Mouse (Mus musculus) heart, embryonic 16.5 days (tissue): Measurements from ENCODE around the gene Olfr1340. TPM values are rescaled to one million over a fixed set of nuclear protein-coding genes. Genes with fewer than 3 reads are reported as not detected.

Experiments used
- ATAC-seq: fragments of 200-750 bp; cut with Nextera tagmentation; replicated peaks from 2 replicates; pipeline ENCODE4 v1.8.0; 2017; ENCODE audit warnings: moderate number of reproducible peaks; ENCODE audit not compliant: insufficient read depth, low FRiP score; ENCODE audit errors: extremely low read depth
- H3K27ac ChIP-seq: fragments of 300-500 bp; sonication (generic); 2 replicates; pipeline ENCODE4 v1.5.1; 2014; ENCODE audit warnings: mild to moderate bottlenecking, low read length, control low read depth, moderate library complexity
- H3K27me3 ChIP-seq: fragments of 300-500 bp; sonication (generic); 2 replicates; pipeline ENCODE4 v1.6.1; 2014; ENCODE audit warnings: low read length, mixed read lengths; ENCODE audit not compliant: control insufficient read depth, insufficient read depth
- H3K36me3 ChIP-seq: fragments of 300-500 bp; sonication (generic); 2 replicates; pipeline ENCODE4 v1.6.1; 2014; ENCODE audit not compliant: control insufficient read depth, insufficient read depth
- H3K4me1 ChIP-seq: fragments of 300-500 bp; sonication (generic); 2 replicates; pipeline ENCODE4 v1.6.1; 2014; ENCODE audit warnings: low read length, mixed read lengths; ENCODE audit not compliant: control insufficient read depth, insufficient read depth
- H3K4me2 ChIP-seq: fragments of 300-500 bp; sonication (generic); 2 replicates; pipeline ENCODE4 v1.6.1; 2014; ENCODE audit warnings: low read depth, mild to moderate bottlenecking, control low read depth, low read length
- H3K4me3 ChIP-seq: fragments of 300-500 bp; sonication (generic); 2 replicates; pipeline ENCODE4 v1.5.1; 2014; ENCODE audit warnings: mild to moderate bottlenecking, control low read depth, low read length
- H3K9ac ChIP-seq: fragments of 300-500 bp; sonication (generic); 2 replicates; pipeline ENCODE4 v1.6.1; 2014; ENCODE audit warnings: low read length, control low read depth
- H3K9me3 ChIP-seq: fragments of 300-500 bp; sonication (generic); replicated peaks from 2 replicates; pipeline ENCODE4 v1.6.1; 2016; ENCODE audit warnings: low read length; ENCODE audit not compliant: control insufficient read depth
- WGBS: fragments of 180-500 bp; shearing (Covaris S2); extraction: QIAGEN DNeasy Blood & Tissue Kit; methylation state at CpG from one replicate; pipeline ENCODE4 v1.1.7; 2014; 5-methylcytosine and 5-hydroxymethylcytosine counted together
- polyA plus RNA-seq: library from polyadenylated mRNA; unstranded; fragments of >200 nt; fragmentation: Nextera tagmentation; extraction: Ambion mirVana; gene quantifications from 2 replicates; pipeline ENCODE4 v1.2.1, GENCODE M21; 2015

Gene Olfr1340
- not detected in 2 replicates for polyA plus RNA-seq

- Histone ChIP-seq H3K4me1 (no peaks in the 10 kb centered on the region), H3K4me3 (no peak within 1 kb of the TSS), H3K9ac (no peak within 1 kb of the TSS), H3K27me3 (no peaks in the 10 kb centered on the region), H3K36me3 (no peaks in the 10 kb centered on the region), H3K4me2 (no peak within 1 kb of the TSS), H3K27ac (no peak within 1 kb of the TSS), H3K9me3 (no peaks in the 10 kb centered on the region)
- ATAC-seq = no peak
Measured at GRCm38 (mm10) chr4:118719838-118720237, at the start of gene Olfr1340. Gene Olfr1340 (plus strand): TSS chr4:118720138.

- Histone ChIP-seq H3K4me3 (no peak overlapping the region), H3K27ac (no peak overlapping the region), H3K27me3 (no peaks in the 10 kb centered on the region), H3K4me2 (no peak overlapping the region), H3K36me3 (no peaks in the 10 kb centered on the region), H3K9ac (no peak overlapping the region), H3K9me3 (no peaks in the 10 kb centered on the region), H3K4me1 (no peaks in the 10 kb centered on the region)
- ATAC-seq = no peak
- 6% methylated on average over 2 of the region's 2 CpGs for WGBS
Measured at GRCm38 (mm10) chr4:118687086-118687485, 32.9 kb upstream of the Olfr1340 start.

GRCm38 (mm10) chr4:118692412-118692973, 27.4 kb upstream of the Olfr1340 start, which contains the start of gene Olfr1342:
Gene Olfr1342 (minus strand): TSS chr4:118692756.
- ATAC-seq = no peak
- 52% methylated on average over 12 of the region's 12 CpGs for WGBS
- H3K27ac ChIP-seq = no peak within 1 kb of the TSS
- no peaks in the 10 kb centered on the region for H3K36me3 ChIP-seq
- H3K27me3 ChIP-seq = no peaks in the 10 kb centered on the region
- no peak within 1 kb of the TSS for H3K9ac ChIP-seq
- no peaks in the 10 kb centered on the region for H3K9me3 ChIP-seq
- no peak within 1 kb of the TSS for H3K4me2 ChIP-seq
- H3K4me1 ChIP-seq = no peaks in the 10 kb centered on the region
- H3K4me3 ChIP-seq = no peak within 1 kb of the TSS

GRCm38 (mm10) chr4:118693812-118694211, 26.1 kb upstream of the Olfr1340 start:
- Histone ChIP-seq H3K27ac (no peak overlapping the region), H3K36me3 (no peaks in the 10 kb centered on the region), H3K4me1 (no peaks in the 10 kb centered on the region), H3K27me3 (no peaks in the 10 kb centered on the region), H3K9me3 (no peaks in the 10 kb centered on the region), H3K4me3 (no peak overlapping the region), H3K9ac (no peak overlapping the region), H3K4me2 (no peak overlapping the region)
- WGBS = 52% methylated on average over 2 of the region's 2 CpGs
- no peak for ATAC-seq

GRCm38 (mm10) chr4:118703223-118703622, 16.7 kb upstream of the Olfr1340 start, which contains the start of gene Olfr1341:
Gene Olfr1341 (plus strand): TSS chr4:118703523.
- H3K9me3 ChIP-seq = no peaks in the 10 kb centered on the region
- no peak within 1 kb of the TSS for H3K4me2 ChIP-seq
- no peak within 1 kb of the TSS for H3K4me3 ChIP-seq
- H3K9ac ChIP-seq = no peak within 1 kb of the TSS
- H3K4me1 ChIP-seq = no peaks in the 10 kb centered on the region
- ATAC-seq = no peak
- H3K27me3 ChIP-seq = no peaks in the 10 kb centered on the region
- no peaks in the 10 kb centered on the region for H3K36me3 ChIP-seq
- WGBS = 65% methylated on average over 3 of the region's 3 CpGs
- no peak within 1 kb of the TSS for H3K27ac ChIP-seq

GRCm38 (mm10) chr4:118708086-118708485, 11.9 kb upstream of the Olfr1340 start:
- Histone ChIP-seq H3K4me2 (no peak overlapping the region), H3K36me3 (no peaks in the 10 kb centered on the region), H3K9ac (no peak overlapping the region), H3K4me1 (no peaks in the 10 kb centered on the region), H3K27me3 (no peaks in the 10 kb centered on the region), H3K27ac (no peak overlapping the region), H3K9me3 (no peaks in the 10 kb centered on the region), H3K4me3 (no peak overlapping the region)
- ATAC-seq = no peak
- WGBS = 74% methylated on average over 5 of the region's 5 CpGs

DNA sequence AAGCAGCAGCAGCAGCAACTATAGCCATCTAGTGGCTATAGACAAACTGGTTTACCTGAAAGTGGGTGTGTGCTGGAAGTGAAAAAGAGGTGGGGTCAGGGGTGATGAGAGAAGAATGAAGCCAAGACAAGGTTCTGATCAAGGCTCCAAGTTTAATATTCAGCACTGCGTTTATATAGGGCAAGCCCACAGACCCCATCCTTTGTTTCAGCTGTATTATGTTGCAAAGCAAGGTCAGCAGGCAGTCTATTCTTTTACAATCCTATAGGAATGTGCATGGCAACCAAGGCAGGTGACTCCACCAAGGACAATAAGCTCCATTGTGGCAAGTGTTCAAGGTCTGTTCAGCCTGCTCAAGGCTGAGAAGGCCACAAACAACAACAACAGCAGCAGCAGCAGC, 8.3 kb upstream of the Olfr1340 start:
- no peak overlapping the region for H3K9ac ChIP-seq
- no peaks in the 10 kb centered on the region for H3K27me3 ChIP-seq
- H3K4me3 ChIP-seq = no peak overlapping the region
- no peaks in the 10 kb centered on the region for H3K4me1 ChIP-seq
- 56% methylated on average over 1 of the region's 1 CpGs for WGBS
- no peaks in the 10 kb centered on the region for H3K9me3 ChIP-seq
- no peak overlapping the region for H3K4me2 ChIP-seq
- H3K27ac ChIP-seq = no peak overlapping the region
- no peak for ATAC-seq
- H3K36me3 ChIP-seq = no peaks in the 10 kb centered on the region

DNA sequence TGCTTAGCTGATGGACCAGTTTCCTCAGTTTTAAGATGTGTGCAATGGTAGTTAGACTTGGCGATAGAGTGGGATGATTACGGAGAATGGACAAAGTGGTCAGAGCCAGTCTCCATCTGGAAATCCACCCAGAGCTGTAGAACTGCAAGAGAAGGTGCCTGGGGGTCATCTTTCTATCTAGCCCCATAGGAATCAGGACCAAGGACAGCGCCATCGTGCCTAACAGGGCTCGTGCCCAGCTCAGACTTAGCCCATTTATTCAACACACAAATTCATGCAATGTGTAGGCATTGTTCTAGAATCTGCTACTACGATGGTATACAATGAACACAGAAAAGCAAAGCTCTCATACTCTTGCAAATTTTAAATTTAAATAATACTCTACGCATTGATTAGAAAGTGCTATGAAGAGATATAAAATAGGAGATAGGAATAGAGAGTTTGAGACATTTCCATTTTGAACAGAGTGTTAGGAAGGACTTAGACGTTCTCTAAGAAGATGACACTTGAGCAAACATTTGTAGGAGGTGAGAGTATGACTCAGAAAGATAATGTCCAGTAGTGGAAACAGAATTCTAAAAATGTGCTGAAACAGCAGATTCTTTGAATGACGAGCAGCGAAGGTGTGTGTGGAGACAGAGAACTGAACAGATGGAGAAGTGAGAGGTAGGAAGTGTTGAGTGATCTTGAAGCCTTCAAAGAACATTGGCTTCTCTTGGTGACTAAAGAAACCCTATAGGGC, 2.0 kb downstream of the Olfr1340 start:
- no peak overlapping the region for H3K9ac ChIP-seq
- no peak overlapping the region for H3K4me2 ChIP-seq
- no peak for ATAC-seq
- WGBS = 50% methylated on average over 10 of the region's 10 CpGs
- no peak overlapping the region for H3K27ac ChIP-seq
- H3K9me3 ChIP-seq = no peaks in the 10 kb centered on the region
- no peaks in the 10 kb centered on the region for H3K36me3 ChIP-seq
- no peaks in the 10 kb centered on the region for H3K27me3 ChIP-seq
- no peak overlapping the region for H3K4me3 ChIP-seq
- H3K4me1 ChIP-seq = no peaks in the 10 kb centered on the region

GRCm38 (mm10) chr4:118731875-118732274, 11.9 kb downstream of the Olfr1340 start, which contains the start of gene Olfr1339:
Gene Olfr1339 (plus strand): TSS chr4:118732175.
- no peaks in the 10 kb centered on the region for H3K4me1 ChIP-seq
- no peaks in the 10 kb centered on the region for H3K36me3 ChIP-seq
- H3K9me3 ChIP-seq = no peaks in the 10 kb centered on the region
- ATAC-seq = no peak
- H3K27me3 ChIP-seq = no peaks in the 10 kb centered on the region
- 80% methylated on average over 1 of the region's 1 CpGs for WGBS
- no peak within 1 kb of the TSS for H3K4me2 ChIP-seq
- H3K4me3 ChIP-seq = no peak within 1 kb of the TSS
- no peak within 1 kb of the TSS for H3K9ac ChIP-seq
- H3K27ac ChIP-seq = no peak within 1 kb of the TSS
